Mouse (Mus musculus) neural tube, embryonic 15.5 days (tissue): ENCODE measurements around the gene Aebp1. TPM values are rescaled to one million over a fixed set of nuclear protein-coding genes. Genes with fewer than 3 reads are reported as not detected.

Source experiments
- ATAC-seq: fragments of 200-750 bp; cut with Nextera tagmentation; 2 replicates; pipeline ENCODE4 v1.8.0; 2017; ENCODE audit warnings: mild to moderate bottlenecking, moderate TSS enrichment, moderate library complexity; ENCODE audit not compliant: low FRiP score
- H3K27ac ChIP-seq: fragments of 300-500 bp; sonication (generic); replicated peaks from 2 replicates; pipeline ENCODE4 v1.5.1; 2015; ENCODE audit warnings: mild to moderate bottlenecking, inconsistent platforms
- H3K27me3 ChIP-seq: fragments of 300-500 bp; sonication (generic); replicated peaks from 2 replicates; pipeline ENCODE4 v1.6.1; 2015; ENCODE audit warnings: inconsistent platforms
- H3K36me3 ChIP-seq: fragments of 300-500 bp; sonication (generic); 2 replicates; pipeline ENCODE4 v1.6.1; 2015; ENCODE audit warnings: inconsistent platforms
- H3K4me1 ChIP-seq: fragments of 300-500 bp; sonication (generic); 2 replicates; pipeline ENCODE4 v1.6.1; 2015; ENCODE audit warnings: inconsistent platforms
- H3K4me2 ChIP-seq: fragments of 300-500 bp; sonication (generic); 2 replicates; pipeline ENCODE4 v1.6.1; 2015; ENCODE audit warnings: inconsistent platforms, mild to moderate bottlenecking, moderate library complexity
- H3K4me3 ChIP-seq: fragments of 300-500 bp; sonication (generic); replicated peaks from 2 replicates; pipeline ENCODE4 v1.5.1; 2015; ENCODE audit warnings: mild to moderate bottlenecking, inconsistent platforms
- H3K9ac ChIP-seq: fragments of 300-500 bp; sonication (generic); replicated peaks from 2 replicates; pipeline ENCODE4 v1.6.1; 2015; ENCODE audit warnings: mild to moderate bottlenecking, inconsistent platforms
- H3K9me3 ChIP-seq: fragments of 300-500 bp; sonication (generic); replicated peaks from 2 replicates; pipeline ENCODE4 v1.6.1; 2016; ENCODE audit warnings: inconsistent platforms
- WGBS: fragments of 180-500 bp; shearing (Covaris S2); methylation state at CpG from one replicate; pipeline ENCODE4 v1.1.7; 2015; ENCODE audit warnings: mixed read lengths; 5-methylcytosine and 5-hydroxymethylcytosine counted together
- polyA plus RNA-seq: library from polyadenylated mRNA; unstranded; fragments of >200 nt; fragmentation: Nextera tagmentation; extraction: Ambion mirVana; gene quantifications from 2 replicates; pipeline ENCODE4 v1.2.1, GENCODE M21; 2015

Aebp1 gene
- polyA plus RNA-seq, result 22.1 and 24.3 TPM in 2 replicates

DNA sequence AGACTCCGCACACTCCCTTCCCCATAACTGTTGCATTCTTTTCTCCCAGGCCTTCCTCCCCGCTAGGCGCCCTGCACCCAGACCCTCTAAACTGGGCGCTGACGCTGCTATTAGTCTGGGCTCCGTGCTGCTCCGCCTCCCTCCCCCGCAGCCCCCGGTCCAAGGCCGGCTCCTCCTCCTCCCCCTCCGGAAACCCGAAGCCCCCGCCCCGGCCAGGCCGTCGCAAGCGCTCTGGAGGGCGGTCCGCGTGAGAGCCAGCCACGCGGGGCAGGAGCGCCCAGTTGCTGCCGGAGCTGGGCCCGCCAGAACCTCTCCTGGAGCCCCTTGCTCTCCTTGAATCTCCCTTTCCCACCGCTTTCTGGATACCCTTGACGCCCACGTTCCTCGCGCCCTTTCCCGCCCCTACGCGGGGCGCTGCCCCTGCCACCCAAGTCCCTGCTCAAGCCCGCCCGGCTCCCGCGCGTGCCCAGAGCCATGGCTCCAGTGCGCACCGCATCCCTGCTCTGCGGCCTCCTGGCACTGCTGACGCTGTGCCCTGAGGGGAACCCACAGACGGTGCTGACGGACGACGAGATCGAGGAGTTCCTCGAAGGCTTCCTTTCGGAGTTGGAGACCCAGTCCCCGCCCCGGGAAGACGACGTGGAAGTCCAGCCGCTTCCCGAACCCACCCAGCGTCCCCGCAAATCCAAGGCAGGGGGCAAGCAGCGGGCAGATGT, at the start of gene Aebp1:
Gene Aebp1 (plus strand): TSS at position 270 of the 716 bp plus-strand sequence.
- WGBS, result 3% methylated on average over 59 of the region's 59 CpGs
- Histone ChIP-seq H3K9me3 (no peaks in the 10 kb centered on the region), H3K4me1 (peaks cover 16% of the 10 kb centered on the region), H3K9ac (peak within 1 kb of the TSS; percentile 34), H3K4me3 (peak within 1 kb of the TSS; percentile 37), H3K27me3 (peaks cover 44% of the 10 kb centered on the region), H3K4me2 (peak within 1 kb of the TSS; percentile 63), H3K36me3 (no peaks in the 10 kb centered on the region), H3K27ac (0 out of 2 replicates have a peak within 1 kb of the TSS, but pooled peaks have one; percentile 20)
- no peak for ATAC-seq

DNA sequence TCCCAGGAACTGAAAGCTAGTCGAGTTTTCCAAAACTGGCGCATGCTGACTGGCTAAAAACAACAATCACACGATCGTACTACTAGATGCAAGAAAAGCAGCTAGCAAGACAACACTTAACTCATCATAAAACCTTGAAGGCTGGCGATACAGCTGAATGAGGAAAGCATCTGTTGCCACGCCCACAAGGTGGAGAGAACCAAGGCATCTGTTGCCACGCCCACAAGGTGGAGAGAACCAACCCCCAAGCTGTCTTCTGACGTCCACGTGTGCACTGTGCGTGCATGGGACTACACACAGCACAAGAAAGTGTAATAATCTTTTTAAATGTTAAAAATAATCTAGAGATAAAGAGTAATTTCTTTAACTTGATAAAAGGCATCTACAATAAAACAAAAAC, 48.4 kb upstream of the Aebp1 start:
- Histone ChIP-seq H3K9ac (no peak overlapping the region), H3K27me3 (no peaks in the 10 kb centered on the region), H3K4me1 (no peaks in the 10 kb centered on the region), H3K4me2 (no peak overlapping the region), H3K27ac (no peak overlapping the region), H3K4me3 (no peak overlapping the region), H3K36me3 (no peaks in the 10 kb centered on the region), H3K9me3 (no peaks in the 10 kb centered on the region)
- ATAC-seq, result no peak
- 78% methylated on average over 10 of the region's 10 CpGs for WGBS

DNA sequence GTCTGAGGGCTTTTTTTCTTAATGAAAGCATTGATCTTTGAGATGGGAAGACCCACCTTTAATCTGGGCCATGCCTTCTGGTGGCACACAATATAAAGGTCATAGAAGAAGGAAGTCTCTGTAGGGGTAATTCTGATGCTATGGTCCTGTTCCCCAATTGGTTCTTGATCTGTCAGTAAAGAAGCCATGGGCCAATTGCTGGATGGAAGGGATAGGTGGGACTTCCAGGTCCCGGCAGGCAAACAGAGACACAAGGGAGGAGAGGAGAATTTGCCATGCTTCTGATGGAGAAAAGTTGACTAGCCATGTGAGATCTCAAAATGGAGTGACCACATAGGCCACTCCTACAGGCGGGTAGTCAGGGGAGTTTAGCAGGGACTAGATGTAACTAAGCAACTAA, 42.5 kb upstream of the Aebp1 start:
- Histone ChIP-seq H3K4me3 (no peak overlapping the region), H3K27me3 (no peaks in the 10 kb centered on the region), H3K36me3 (no peaks in the 10 kb centered on the region), H3K9me3 (no peaks in the 10 kb centered on the region), H3K9ac (no peak overlapping the region), H3K27ac (no peak overlapping the region), H3K4me2 (no peak overlapping the region), H3K4me1 (no peaks in the 10 kb centered on the region)
- no peak for ATAC-seq
- WGBS, result 82% methylated on average over 2 of the region's 2 CpGs

DNA sequence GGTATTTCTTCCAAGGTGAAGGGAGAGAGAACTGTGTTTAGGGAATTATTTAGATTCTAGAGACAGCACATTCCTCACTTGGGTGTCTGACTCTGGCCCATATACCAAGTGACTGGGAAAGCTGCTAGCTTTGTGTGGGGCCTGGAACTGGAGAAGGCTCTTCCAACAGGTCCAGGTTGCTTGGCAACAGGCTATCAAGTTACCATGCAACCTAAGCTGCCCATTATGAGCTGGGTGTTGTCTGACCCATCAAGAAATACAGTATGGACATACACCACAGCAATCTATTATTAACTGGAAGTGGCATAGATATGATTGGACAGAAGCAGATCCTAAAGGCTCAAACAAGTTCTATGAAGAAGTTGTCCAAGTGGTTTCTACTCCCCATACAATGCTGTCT, 36.3 kb upstream of the Aebp1 start:
- H3K4me1 ChIP-seq, result no peaks in the 10 kb centered on the region
- ATAC-seq, result no peak
- H3K9me3 ChIP-seq, result no peaks in the 10 kb centered on the region
- no peak overlapping the region for H3K4me3 ChIP-seq
- no peak overlapping the region for H3K9ac ChIP-seq
- H3K27ac ChIP-seq, result no peak overlapping the region
- no peaks in the 10 kb centered on the region for H3K27me3 ChIP-seq
- peaks cover 20% of the 10 kb centered on the region for H3K36me3 ChIP-seq
- H3K4me2 ChIP-seq, result no peak overlapping the region

DNA sequence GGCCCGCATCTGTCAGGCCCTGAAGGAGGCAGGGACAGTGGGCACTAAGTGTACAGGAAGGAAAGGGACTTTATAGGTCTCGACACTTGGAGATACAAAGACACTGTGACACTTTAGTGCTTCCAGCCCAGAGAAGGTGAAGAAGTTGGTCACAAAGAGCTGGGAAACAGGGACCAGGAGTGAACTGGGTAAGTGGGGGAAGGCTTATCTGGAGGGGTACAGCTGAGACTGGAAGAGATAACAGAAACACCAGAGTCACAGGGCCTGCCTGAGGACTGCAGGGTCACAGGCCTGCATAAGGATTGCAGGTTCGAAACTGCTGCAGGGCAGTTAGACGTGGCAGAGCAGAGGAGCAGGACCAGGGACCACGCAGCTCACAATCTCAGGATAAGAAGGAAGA, 33.8 kb upstream of the Aebp1 start:
- Histone ChIP-seq H3K27me3 (no peaks in the 10 kb centered on the region), H3K9me3 (no peaks in the 10 kb centered on the region), H3K9ac (no peak overlapping the region), H3K36me3 (peaks cover 32% of the 10 kb centered on the region), H3K4me1 (no peaks in the 10 kb centered on the region), H3K27ac (no peak overlapping the region), H3K4me3 (no peak overlapping the region), H3K4me2 (no peak overlapping the region)
- no peak for ATAC-seq
- 96% methylated on average over 5 of the region's 5 CpGs for WGBS

DNA sequence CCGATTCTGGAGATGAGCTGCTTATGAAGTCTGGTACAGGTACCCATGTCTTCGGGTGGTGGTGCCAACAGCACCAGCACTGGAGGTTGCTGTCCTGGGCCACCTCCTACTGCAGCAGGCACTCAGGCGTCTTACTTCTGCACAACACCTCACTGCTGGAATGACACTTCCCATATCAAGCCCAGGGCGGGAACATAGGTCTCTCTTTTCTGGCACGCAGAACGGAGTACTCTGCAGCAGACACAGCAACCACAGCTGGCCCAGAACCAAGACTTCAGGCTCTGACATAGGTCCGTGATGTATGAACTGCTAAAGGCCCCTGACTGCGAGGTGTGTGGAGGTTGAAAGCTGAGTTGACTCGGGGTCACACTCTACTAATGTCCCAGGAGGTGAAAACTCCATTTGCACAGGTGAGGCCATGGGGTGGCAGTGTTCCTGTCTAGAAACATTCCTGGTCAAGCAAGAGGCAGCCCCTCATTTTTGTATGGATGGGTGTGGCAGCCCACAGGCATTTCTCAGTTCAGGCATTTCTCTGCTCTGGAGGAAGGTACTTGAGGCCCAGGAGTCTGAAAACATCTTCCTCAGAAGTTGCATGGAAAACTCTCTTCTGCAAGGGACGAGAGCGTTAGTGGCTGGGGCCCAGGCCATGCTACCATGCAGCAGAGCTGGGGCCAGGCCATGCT, 33.1 kb upstream of the Aebp1 start:
- WGBS, result 92% methylated on average over 11 of the region's 11 CpGs
- no peaks in the 10 kb centered on the region for H3K4me1 ChIP-seq
- peaks cover 32% of the 10 kb centered on the region for H3K36me3 ChIP-seq
- no peak overlapping the region for H3K27ac ChIP-seq
- no peak for ATAC-seq
- no peak overlapping the region for H3K4me2 ChIP-seq
- no peaks in the 10 kb centered on the region for H3K9me3 ChIP-seq
- H3K27me3 ChIP-seq, result no peaks in the 10 kb centered on the region
- H3K9ac ChIP-seq, result no peak overlapping the region
- H3K4me3 ChIP-seq, result no peak overlapping the region

DNA sequence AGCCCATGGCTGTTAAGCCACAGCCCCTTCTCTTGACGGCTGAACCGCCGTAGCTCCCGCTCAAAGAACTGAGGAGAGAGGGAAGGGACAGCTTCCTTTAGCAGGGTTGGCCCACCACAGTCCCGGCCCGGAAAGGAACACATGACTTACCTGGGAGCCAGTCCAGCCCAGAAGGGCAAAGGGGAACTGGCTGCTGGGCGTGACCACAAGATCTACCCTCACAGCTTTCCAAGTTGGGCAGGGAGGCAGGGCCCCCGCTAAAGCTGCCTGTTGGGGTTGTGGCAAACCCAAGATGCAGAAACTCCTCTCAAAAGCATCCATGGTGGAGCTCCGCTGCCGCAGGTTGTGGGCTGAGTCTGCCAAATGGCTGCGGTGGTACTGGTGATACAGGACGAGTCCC, 32.4 kb upstream of the Aebp1 start:
- peaks cover 32% of the 10 kb centered on the region for H3K36me3 ChIP-seq
- no peaks in the 10 kb centered on the region for H3K27me3 ChIP-seq
- no peak overlapping the region for H3K4me2 ChIP-seq
- ATAC-seq, result no peak
- H3K4me1 ChIP-seq, result no peaks in the 10 kb centered on the region
- no peak overlapping the region for H3K4me3 ChIP-seq
- H3K9me3 ChIP-seq, result no peaks in the 10 kb centered on the region
- no peak overlapping the region for H3K9ac ChIP-seq
- H3K27ac ChIP-seq, result no peak overlapping the region
- 93% methylated on average over 12 of the region's 12 CpGs for WGBS

DNA sequence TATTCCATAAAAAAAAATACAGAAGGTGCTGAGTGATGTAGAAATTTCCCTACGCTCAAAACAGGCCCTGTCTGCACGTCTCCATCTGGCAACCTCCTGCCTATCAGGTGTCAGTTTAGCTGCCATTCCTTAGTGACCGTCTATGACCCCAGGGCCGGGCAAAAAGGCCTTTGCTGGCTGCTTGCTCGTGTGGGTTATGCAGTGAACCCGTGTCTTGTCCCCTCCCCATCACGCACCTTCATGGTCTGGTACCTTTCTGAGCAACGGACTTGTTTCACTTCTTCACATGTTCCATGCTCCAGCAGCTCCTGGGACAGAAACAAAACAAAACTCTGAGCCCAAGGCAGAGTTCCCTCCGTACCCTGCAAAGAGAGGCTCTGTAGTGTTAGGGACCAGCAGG, 27.2 kb upstream of the Aebp1 start:
- no peak for ATAC-seq
- Histone ChIP-seq H3K4me1 (peaks cover 15% of the 10 kb centered on the region), H3K4me2 (no peak overlapping the region), H3K9ac (no peak overlapping the region), H3K36me3 (peaks cover 16% of the 10 kb centered on the region), H3K4me3 (no peak overlapping the region), H3K27me3 (no peaks in the 10 kb centered on the region), H3K27ac (no peak overlapping the region), H3K9me3 (no peaks in the 10 kb centered on the region)
- 92% methylated on average over 9 of the region's 9 CpGs for WGBS

GRCm38 (mm10) chr11:5835057-5835456, 26.7 kb upstream of the Aebp1 start:
- no peak overlapping the region for H3K9ac ChIP-seq
- H3K27me3 ChIP-seq, result no peaks in the 10 kb centered on the region
- no peak overlapping the region for H3K4me3 ChIP-seq
- no peak overlapping the region for H3K27ac ChIP-seq
- H3K36me3 ChIP-seq, result peaks cover 12% of the 10 kb centered on the region
- H3K9me3 ChIP-seq, result no peaks in the 10 kb centered on the region
- H3K4me1 ChIP-seq, result peaks cover 15% of the 10 kb centered on the region
- WGBS, result 93% methylated on average over 7 of the region's 7 CpGs
- no peak overlapping the region for H3K4me2 ChIP-seq
- ATAC-seq, result no peak

DNA sequence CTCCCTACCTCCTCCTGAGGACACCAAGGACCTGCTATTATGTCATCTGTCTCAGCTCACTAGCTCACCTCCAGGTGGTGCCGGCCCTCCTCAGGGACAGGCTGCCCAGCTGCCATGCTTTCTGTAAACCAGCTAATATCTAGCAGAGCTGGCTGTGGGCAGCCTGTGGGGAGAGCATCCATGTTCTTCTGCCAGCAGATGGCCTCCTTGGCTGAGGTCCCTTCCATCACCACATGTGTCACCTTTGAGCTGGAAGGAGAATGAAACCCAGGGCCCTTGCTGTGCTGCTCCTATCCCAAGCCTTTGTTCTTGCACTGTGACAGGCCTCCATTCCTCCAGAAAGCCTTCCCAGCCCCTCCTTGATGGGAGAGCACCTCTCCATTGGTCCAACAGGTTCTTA, 25.6 kb upstream of the Aebp1 start:
- Histone ChIP-seq H3K4me3 (no peak overlapping the region), H3K4me1 (peaks cover 15% of the 10 kb centered on the region), H3K36me3 (peaks cover 4% of the 10 kb centered on the region; the same call in 1 of the 2 replicates), H3K27ac (no peak overlapping the region), H3K27me3 (no peaks in the 10 kb centered on the region), H3K4me2 (no peak overlapping the region), H3K9me3 (no peaks in the 10 kb centered on the region), H3K9ac (no peak overlapping the region; the same call in 1 of the 2 replicates)
- WGBS, result 48% methylated on average over 1 of the region's 1 CpGs
- ATAC-seq, result no peak

GRCm38 (mm10) chr11:5837251-5838246, 24.2 kb upstream of the Aebp1 start, which contains the start of gene Polm:
Gene Polm (minus strand): TSS chr11:5838016.
- H3K27ac ChIP-seq, result peak within 1 kb of the TSS; percentile 73
- H3K27me3 ChIP-seq, result no peaks in the 10 kb centered on the region
- ATAC-seq, result peak; percentile 96
- peak within 1 kb of the TSS; percentile 94 for H3K4me2 ChIP-seq
- peak within 1 kb of the TSS; percentile 52 for H3K4me3 ChIP-seq
- H3K4me1 ChIP-seq, result peaks cover 15% of the 10 kb centered on the region
- WGBS, result under 1% methylated on average over 63 of the region's 63 CpGs
- H3K9ac ChIP-seq, result peak within 1 kb of the TSS; percentile 68
- H3K9me3 ChIP-seq, result no peaks in the 10 kb centered on the region
- no peaks in the 10 kb centered on the region for H3K36me3 ChIP-seq
